Mouse (Mus musculus): ENCODE measurements around the gene Edc4.

- TF ChIP-seq MYOD1 (IDR thresholded peaks at IDR 0.05; ENCODE audit: control insufficient read depth, insufficient read length, low read depth) = no peak
- TF ChIP-seq CTCF (IDR thresholded peaks at IDR 0.05; ENCODE audit: control insufficient read depth, insufficient read depth, insufficient read length) = no peak
- TF ChIP-seq MAX (IDR thresholded peaks at IDR 0.05) = no peak
- TF ChIP-seq USF1 (IDR thresholded peaks at IDR 0.05; ENCODE audit: low read depth) = no peak
Measured at GRCm38 (mm10) chr8:105889756-105890465, 9.2 kb downstream of the Edc4 start.
